ENCODE assay signal across 11 mouse cellular contexts in genomic region chr3:100430731-100431130, GRCm38 (mm10).
"Had no signal": no experiment of that assay in that cellular context is flagged by ENCODE, and none has a peak within 500 bp of the region (broad histone marks: within the 10 kb centered on the region; RNA-seq: fewer than 3 reads in every experiment).

No protein-coding gene starts in this region.

- H3K4me2 ChIP-seq: limb, embryonic 15.5 days; midbrain, embryonic 12.5 days; neural tube, embryonic 13.5 days; stomach, embryonic 15.5 days had no signal

- DNase-seq: kidney, adult 8-10 months; kidney, postnatal 25 days; lung, adult 18-20 months; right cerebral cortex, postnatal 14 days had no signal

- H3K27ac ChIP-seq: limb, embryonic 15.5 days; midbrain, embryonic 12.5 days; neural tube, embryonic 13.5 days had no signal

- H3K9ac ChIP-seq: limb, embryonic 15.5 days; midbrain, embryonic 12.5 days; neural tube, embryonic 13.5 days; stomach, embryonic 15.5 days had no signal

- H3K36me3 ChIP-seq: limb, embryonic 15.5 days; midbrain, embryonic 12.5 days; neural tube, embryonic 13.5 days; stomach, embryonic 15.5 days had no signal

- H3K9me3 ChIP-seq: limb, embryonic 15.5 days; midbrain, embryonic 12.5 days; neural tube, embryonic 13.5 days; stomach, embryonic 15.5 days had no signal

- H3K4me1 ChIP-seq: midbrain, embryonic 12.5 days; neural tube, embryonic 13.5 days; stomach, embryonic 15.5 days had no signal

- ATAC-seq: inflammation-experienced regulatory T-cells, adult 6 months; intestine, postnatal 0 days; midbrain, embryonic 16.5 days had no signal

- H3K4me3 ChIP-seq: limb, embryonic 15.5 days; midbrain, embryonic 12.5 days; neural tube, embryonic 13.5 days; stomach, embryonic 15.5 days had no signal

- H3K27me3 ChIP-seq: limb, embryonic 15.5 days; midbrain, embryonic 12.5 days; neural tube, embryonic 13.5 days; stomach, embryonic 15.5 days had no signal
